Mouse (Mus musculus) megakaryocyte progenitor cell, adult 5-6 weeks (primary cell): ENCODE data around the gene Prdm16. TPM values are rescaled to one million over a fixed set of nuclear protein-coding genes. Genes with fewer than 3 reads are reported as not detected.

Source experiments
- ATAC-seq: replicated peaks from 2 replicates; pipeline ENCODE4 v1.8.0; 2016; ENCODE audit warnings: mild to moderate bottlenecking, moderate TSS enrichment, inconsistent platforms; ENCODE audit not compliant: poor library complexity
- total RNA-seq, 2 experiments: library from RNA; stranded (forward) in 1 of 2; stranded (reverse) in 1 of 2; fragments of 157-497, 149-512 nt in 1 of 2; fragments of 200-1000 nt in 1 of 2; gene quantifications; 2 replicates each; pipeline versions ENCODE4 v1.2.3 to v1.2.4; 2015 to 2017

The Prdm16 gene
- total RNA-seq, 2 experiments from 2014 or later: 0.79 to 6.2 TPM

GRCm38 (mm10) chr4:154358816-154359215, 277.9 kb downstream of the Prdm16 start:
- ATAC-seq: no peak

GRCm38 (mm10) chr4:154358370-154358769, 278.3 kb downstream of the Prdm16 start:
- ATAC-seq: no peak

- no peak for ATAC-seq
Observed at GRCm38 (mm10) chr4:154355408-154355807, 281.3 kb downstream of the Prdm16 start.

GRCm38 (mm10) chr4:154352246-154352645, 284.4 kb downstream of the Prdm16 start:
- no peak for ATAC-seq

GRCm38 (mm10) chr4:154348197-154348786, 288.4 kb downstream of the Prdm16 start:
- ATAC-seq: no peak

- no peak for ATAC-seq
Observed at GRCm38 (mm10) chr4:154346731-154347522, 289.7 kb downstream of the Prdm16 start.

- ATAC-seq: no peak
Observed at GRCm38 (mm10) chr4:154336650-154337049, 300.0 kb downstream of the Prdm16 start.

GRCm38 (mm10) chr4:154335761-154336160, 300.9 kb downstream of the Prdm16 start, which contains the start of gene B230104I21Rik:
Gene B230104I21Rik (plus strand): TSS chr4:154336127.
- no peak for ATAC-seq

GRCm38 (mm10) chr4:154334699-154335402, 301.8 kb downstream of the Prdm16 start:
- ATAC-seq: peak; percentile 72

GRCm38 (mm10) chr4:154333300-154333699, 303.4 kb downstream of the Prdm16 start:
- no peak for ATAC-seq

GRCm38 (mm10) chr4:154331271-154331670, 305.4 kb downstream of the Prdm16 start:
- ATAC-seq: no peak

- ATAC-seq: no peak
Observed at GRCm38 (mm10) chr4:154330001-154330400, 306.7 kb downstream of the Prdm16 start.

- ATAC-seq: peak; percentile 91
Observed at GRCm38 (mm10) chr4:154328836-154329235, 307.8 kb downstream of the Prdm16 start.

GRCm38 (mm10) chr4:154328431-154328830, 308.2 kb downstream of the Prdm16 start:
- ATAC-seq: no peak

- no peak for ATAC-seq
Observed at GRCm38 (mm10) chr4:154325410-154325809, 311.3 kb downstream of the Prdm16 start.

GRCm38 (mm10) chr4:154313622-154313967, 323.1 kb downstream of the Prdm16 start:
- no peak for ATAC-seq

- no peak for ATAC-seq
Observed at GRCm38 (mm10) chr4:154312935-154313621, 323.6 kb downstream of the Prdm16 start.

GRCm38 (mm10) chr4:154312143-154312812, 324.4 kb downstream of the Prdm16 start:
- ATAC-seq: no peak

GRCm38 (mm10) chr4:154310576-154311262, 326.0 kb downstream of the Prdm16 start:
- no peak for ATAC-seq

GRCm38 (mm10) chr4:154309131-154309530, 327.5 kb downstream of the Prdm16 start:
- no peak for ATAC-seq
